Mouse (Mus musculus) erythroblast, embryonic 14.5 days (primary cell): ENCODE data around the gene Ncoa5.

Experiments used
- GATA1 ChIP-seq: IDR thresholded peaks from 2 replicates; pipeline ENCODE4 v1.6.1; 2012; ENCODE audit warnings: low read length, inconsistent platforms, mixed read lengths
- TAL1 ChIP-seq: IDR thresholded peaks from 3 replicates; pipeline ENCODE4 v1.6.1; 2012; ENCODE audit warnings: low read length, inconsistent platforms, mixed read lengths

- TF ChIP-seq TAL1 (no peak), GATA1 (no peak)
Observed at GRCm38 (mm10) chr2:164969348-164969781, 65.3 kb downstream of the Ncoa5 start.
